Mouse (Mus musculus): Measurements from ENCODE around the gene Mep1a. TPM values are rescaled to one million over a fixed set of nuclear protein-coding genes. Genes with fewer than 3 reads are reported as not detected.

Gene Mep1a
- polyA plus RNA-seq, 1 experiment from 2014 or later: 0.12 TPM

- Histone ChIP-seq H3K4me3 (no peak overlapping the region), H3K4me1 (replicated peaks) (no peaks in the 10 kb centered on the region), H3K36me3 (no peaks in the 10 kb centered on the region), H3K9ac (no peak overlapping the region), H3K4me2 (no peak overlapping the region), H3K27ac (replicated peaks) (no peak overlapping the region), H3K27me3 (no peaks in the 10 kb centered on the region), H3K9me3 (no peaks in the 10 kb centered on the region)
- WGBS: 32% methylated on average over 3 of the region's 3 CpGs
- no peak for ATAC-seq (ENCODE audit: low FRiP score, low read depth)
Measured at GRCm38 (mm10) chr17:43470039-43470438, 32.6 kb downstream of the Mep1a start.

- Histone ChIP-seq H3K36me3 (no peaks in the 10 kb centered on the region), H3K4me1 (replicated peaks) (peaks cover 12% of the 10 kb centered on the region; the same call in 1 of the 2 replicates), H3K4me2 (peak overlapping the region; percentile 32), H3K27me3 (0 out of 2 replicates have a peak, but pooled peaks cover 3% of the 10 kb centered on the region), H3K4me3 (no peak overlapping the region), H3K27ac (replicated peaks) (no peak overlapping the region), H3K9ac (no peak overlapping the region), H3K9me3 (no peaks in the 10 kb centered on the region)
- peak; percentile 95 for ATAC-seq (ENCODE audit: low FRiP score, low read depth)
- 32% methylated on average over 19 of the region's 19 CpGs for WGBS
Measured at GRCm38 (mm10) chr17:43460245-43461181, 42.1 kb downstream of the Mep1a start.

- peak overlapping the region; percentile 32; the same call in 1 of the 2 replicates for H3K4me2 ChIP-seq
- H3K27me3 ChIP-seq: 0 out of 2 replicates have a peak, but pooled peaks cover 3% of the 10 kb centered on the region
- no peaks in the 10 kb centered on the region for H3K36me3 ChIP-seq
- H3K4me3 ChIP-seq: no peak overlapping the region
- no peaks in the 10 kb centered on the region for H3K9me3 ChIP-seq
- H3K27ac ChIP-seq (replicated peaks): 0 out of 2 replicates have a peak overlapping the region, but pooled peaks have one; percentile 9
- peaks cover 12% of the 10 kb centered on the region; the same call in 1 of the 2 replicates for H3K4me1 ChIP-seq (replicated peaks)
- whole genome bisulfite sequencing: 71% methylated on average over 12 of the region's 12 CpGs
- H3K9ac ChIP-seq: no peak overlapping the region
- peak; percentile 38 for ATAC-seq (ENCODE audit: low FRiP score, low read depth)
Measured at GRCm38 (mm10) chr17:43459737-43460230, 42.8 kb downstream of the Mep1a start.

- H3K9ac ChIP-seq: no peak overlapping the region
- 0 out of 2 replicates have a peak, but pooled peaks cover 3% of the 10 kb centered on the region for H3K27me3 ChIP-seq
- H3K4me1 ChIP-seq (replicated peaks): peaks cover 12% of the 10 kb centered on the region; the same call in 1 of the 2 replicates
- 10% methylated on average over 9 of the region's 9 CpGs for WGBS
- no peaks in the 10 kb centered on the region for H3K9me3 ChIP-seq
- no peak overlapping the region for H3K4me3 ChIP-seq
- H3K4me2 ChIP-seq: no peak overlapping the region
- no peak for ATAC-seq (ENCODE audit: low FRiP score, low read depth)
- no peaks in the 10 kb centered on the region for H3K36me3 ChIP-seq
- no peak overlapping the region for H3K27ac ChIP-seq (replicated peaks)
Measured at GRCm38 (mm10) chr17:43458598-43458997, 44.0 kb downstream of the Mep1a start.

- Histone ChIP-seq H3K4me1 (replicated peaks) (no peaks in the 10 kb centered on the region), H3K9ac (no peak overlapping the region), H3K27ac (replicated peaks) (no peak overlapping the region), H3K36me3 (no peaks in the 10 kb centered on the region), H3K27me3 (no peaks in the 10 kb centered on the region), H3K4me3 (no peak overlapping the region), H3K9me3 (no peaks in the 10 kb centered on the region), H3K4me2 (no peak overlapping the region)
- no peak for ATAC-seq (ENCODE audit: low FRiP score, low read depth)
- WGBS: 100% methylated on average over 1 of the region's 1 CpGs
Measured at GRCm38 (mm10) chr17:43451216-43451615, 51.4 kb downstream of the Mep1a start.

- Histone ChIP-seq H3K4me2 (no peak overlapping the region), H3K27ac (replicated peaks) (no peak overlapping the region), H3K9me3 (no peaks in the 10 kb centered on the region), H3K4me1 (replicated peaks) (no peaks in the 10 kb centered on the region), H3K9ac (no peak overlapping the region), H3K36me3 (no peaks in the 10 kb centered on the region), H3K27me3 (no peaks in the 10 kb centered on the region), H3K4me3 (no peak overlapping the region)
- WGBS: 68% methylated on average over 8 of the region's 8 CpGs
- ATAC-seq (ENCODE audit: low FRiP score, low read depth): no peak
Measured at GRCm38 (mm10) chr17:43434485-43434884, 68.1 kb downstream of the Mep1a start.

GRCm38 (mm10) chr17:43431692-43432091 lies 70.9 kb downstream of the Mep1a start:
- no peak overlapping the region for H3K4me2 ChIP-seq
- H3K9me3 ChIP-seq: no peaks in the 10 kb centered on the region
- H3K4me1 ChIP-seq (replicated peaks): no peaks in the 10 kb centered on the region
- no peaks in the 10 kb centered on the region for H3K27me3 ChIP-seq
- no peak overlapping the region for H3K9ac ChIP-seq
- 78% methylated on average over 5 of the region's 5 CpGs for WGBS
- no peak for ATAC-seq (ENCODE audit: low FRiP score, low read depth)
- H3K4me3 ChIP-seq: no peak overlapping the region
- H3K27ac ChIP-seq (replicated peaks): no peak overlapping the region
- H3K36me3 ChIP-seq: no peaks in the 10 kb centered on the region

Other genes starting within 250 kb of the Mep1a start
- gene Adgrf1, start 232.5 kb downstream of the Mep1a start, polyA plus RNA-seq (2015; fragmentation: Nextera tagmentation; extraction: Ambion mirVana): not detected in 2 replicates
- 7.6 and 9.0 TPM in 2 replicates for gene Adgrf5, start 142.4 kb downstream of the Mep1a start, polyA plus RNA-seq (2015; fragmentation: Nextera tagmentation; extraction: Ambion mirVana)
- gene Ankrd66, start 40.8 kb upstream of the Mep1a start, polyA plus RNA-seq (2015; fragmentation: Nextera tagmentation; extraction: Ambion mirVana): 0.76 and 1.1 TPM in 2 replicates
- 116 and 122 TPM in 2 replicates for gene Pla2g7, start 65.3 kb upstream of the Mep1a start, polyA plus RNA-seq (2015; fragmentation: Nextera tagmentation; extraction: Ambion mirVana)
- gene Tdrd6, start 127.5 kb upstream of the Mep1a start, polyA plus RNA-seq (2015; fragmentation: Nextera tagmentation; extraction: Ambion mirVana): 0.61 and 0.66 TPM in 2 replicates
- 105 and 107 TPM in 2 replicates for gene Slc25a27, start 164.4 kb upstream of the Mep1a start, polyA plus RNA-seq (2015; fragmentation: Nextera tagmentation; extraction: Ambion mirVana)
- gene Cyp39a1, start 164.6 kb upstream of the Mep1a start, polyA plus RNA-seq (2015; fragmentation: Nextera tagmentation; extraction: Ambion mirVana): 14.5 and 14.7 TPM in 2 replicates